Mouse (Mus musculus): ENCODE data around the gene Cltc. TPM values are rescaled to one million over a fixed set of nuclear protein-coding genes. Genes with fewer than 3 reads are reported as not detected.

Gene Cltc
- polyA plus RNA-seq, 1 experiment from 2014 or later = 226 TPM

DNA sequence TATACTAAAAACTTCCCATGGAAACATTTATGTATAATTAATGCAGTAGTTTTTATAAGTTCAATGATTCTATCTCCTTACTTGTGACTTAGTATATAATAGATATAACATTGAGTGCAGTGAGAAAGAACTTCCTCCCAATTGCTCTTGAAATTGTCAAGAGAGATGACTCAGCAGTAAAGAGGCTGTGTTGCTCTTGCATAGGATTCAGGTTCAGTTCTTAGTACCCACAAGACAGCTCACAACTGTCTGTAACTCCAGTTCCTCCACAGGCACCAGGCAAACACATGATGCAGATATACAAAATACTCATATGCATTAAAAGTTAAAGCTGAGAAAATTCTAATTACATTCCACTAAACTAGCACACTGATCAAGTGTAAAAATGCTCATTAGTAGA is 99.5 kb downstream of the Cltc start:
- Histone ChIP-seq H3K9ac (no peak overlapping the region), H3K4me3 (replicated peaks; ENCODE audit: low read length) (no peak overlapping the region), H3K27me3 (ENCODE audit: control insufficient read depth, insufficient read depth, low read length) (no peaks in the 10 kb centered on the region), H3K4me2 (replicated peaks) (no peak overlapping the region), H3K27ac (no peak overlapping the region), H3K4me1 (replicated peaks; ENCODE audit: control insufficient read depth, insufficient read depth, low read length) (no peaks in the 10 kb centered on the region), H3K9me3 (ENCODE audit: control insufficient read depth, low read length) (no peaks in the 10 kb centered on the region), H3K36me3 (replicated peaks; ENCODE audit: control insufficient read depth, insufficient read depth) (peaks cover 32% of the 10 kb centered on the region)
- DNase-seq (ENCODE audit: low spot score) (no peak), ATAC-seq (ENCODE audit: low FRiP score) (no peak)

DNA sequence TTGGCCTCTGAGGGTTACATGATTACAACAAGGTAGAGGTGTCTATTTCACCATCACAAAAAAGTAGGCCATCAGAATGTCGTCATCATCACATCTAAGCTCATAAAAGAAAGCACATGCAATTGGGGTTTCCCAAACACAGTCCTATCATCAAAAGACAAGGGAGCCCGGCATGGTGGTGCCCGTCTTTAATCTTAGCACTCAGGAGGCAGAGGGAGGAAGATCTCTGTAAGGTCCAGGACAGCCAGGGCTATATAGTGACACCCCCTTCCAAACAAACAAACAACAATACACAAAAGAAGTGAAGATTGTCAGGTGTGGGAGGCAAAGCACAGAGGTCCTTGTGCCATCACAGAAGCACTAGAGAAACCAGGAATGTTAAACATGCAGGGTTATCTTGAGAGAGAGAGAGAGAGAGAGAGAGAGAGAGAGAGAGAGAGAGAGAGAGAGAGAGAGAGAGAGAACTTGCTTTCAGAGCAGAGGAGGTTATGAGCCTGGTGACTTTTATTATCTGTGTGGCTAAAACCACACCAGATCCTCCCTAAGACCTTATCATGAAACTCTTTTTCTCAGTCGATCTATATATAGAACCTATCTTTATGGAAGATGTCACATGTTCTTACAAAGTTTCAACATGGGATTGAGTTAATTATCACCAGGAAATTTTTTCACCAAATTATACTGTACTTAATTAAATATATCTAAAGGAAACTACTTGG is 100.4 kb downstream of the Cltc start:
- Histone ChIP-seq H3K9me3 (ENCODE audit: control insufficient read depth, low read length) (no peaks in the 10 kb centered on the region), H3K9ac (no peak overlapping the region), H3K4me1 (replicated peaks; ENCODE audit: control insufficient read depth, insufficient read depth, low read length) (no peaks in the 10 kb centered on the region), H3K4me2 (replicated peaks) (no peak overlapping the region), H3K27ac (no peak overlapping the region), H3K36me3 (replicated peaks; ENCODE audit: control insufficient read depth, insufficient read depth) (peaks cover 24% of the 10 kb centered on the region), H3K4me3 (replicated peaks; ENCODE audit: low read length) (no peak overlapping the region), H3K27me3 (ENCODE audit: control insufficient read depth, insufficient read depth, low read length) (no peaks in the 10 kb centered on the region)
- DNase-seq (ENCODE audit: low spot score) (no peak), ATAC-seq (ENCODE audit: low FRiP score) (no peak)
- 98% methylated on average over 4 of the region's 4 CpGs for WGBS

DNA sequence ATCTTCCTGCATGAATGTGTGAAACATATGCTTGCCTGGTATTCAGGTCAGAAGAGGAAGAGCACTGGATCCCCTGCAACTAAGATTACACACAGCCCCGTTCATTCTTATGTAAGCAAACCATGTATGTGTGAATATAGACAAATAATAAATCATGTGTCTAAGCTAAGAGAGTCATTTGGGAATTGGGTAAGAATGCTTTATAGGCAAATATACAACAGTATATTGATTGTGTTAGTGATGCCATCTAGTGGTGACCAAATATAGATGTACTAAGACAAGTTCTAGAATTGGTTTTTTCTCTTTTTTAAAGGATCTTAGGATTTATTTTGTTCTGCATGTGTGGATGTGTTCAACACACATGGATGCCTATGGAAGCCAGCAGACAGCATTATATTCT is 101.7 kb downstream of the Cltc start:
- ATAC-seq (ENCODE audit: low FRiP score) (no peak), DNase-seq (ENCODE audit: low spot score) (peak; percentile 66)
- H3K4me2 ChIP-seq (replicated peaks) = no peak overlapping the region
- H3K9ac ChIP-seq = no peak overlapping the region
- no peak overlapping the region for H3K27ac ChIP-seq
- WGBS = 63% methylated on average over 1 of the region's 1 CpGs
- no peak overlapping the region for H3K4me3 ChIP-seq (replicated peaks; ENCODE audit: low read length)
- no peaks in the 10 kb centered on the region for H3K4me1 ChIP-seq (replicated peaks; ENCODE audit: control insufficient read depth, insufficient read depth, low read length)
- H3K9me3 ChIP-seq (ENCODE audit: control insufficient read depth, low read length) = no peaks in the 10 kb centered on the region
- H3K36me3 ChIP-seq (replicated peaks; ENCODE audit: control insufficient read depth, insufficient read depth) = peaks cover 14% of the 10 kb centered on the region
- no peaks in the 10 kb centered on the region for H3K27me3 ChIP-seq (ENCODE audit: control insufficient read depth, insufficient read depth, low read length)

DNA sequence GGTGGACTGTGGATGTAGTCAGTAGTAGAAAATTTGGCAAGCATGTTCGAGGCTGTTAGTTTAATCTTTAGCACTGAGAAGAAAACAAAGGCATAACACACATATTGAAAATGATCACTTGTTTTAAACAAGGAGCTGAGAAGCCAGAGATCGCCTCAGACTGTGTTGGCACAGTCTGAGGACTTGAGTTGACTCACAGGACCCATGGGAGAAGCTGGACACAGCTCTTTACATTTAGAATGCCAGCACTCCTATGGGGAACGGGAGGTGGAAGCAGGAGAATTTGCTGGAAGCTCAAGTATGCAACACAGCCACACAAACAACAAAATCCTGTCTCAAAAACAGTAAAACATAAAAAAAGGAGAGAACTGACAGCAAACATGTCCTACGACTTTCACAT is 103.3 kb downstream of the Cltc start:
- no peak for DNase-seq (ENCODE audit: low spot score)
- Histone ChIP-seq H3K4me1 (replicated peaks; ENCODE audit: control insufficient read depth, insufficient read depth, low read length) (no peaks in the 10 kb centered on the region), H3K9me3 (ENCODE audit: control insufficient read depth, low read length) (no peaks in the 10 kb centered on the region), H3K36me3 (replicated peaks; ENCODE audit: control insufficient read depth, insufficient read depth) (peaks cover 4% of the 10 kb centered on the region; the same call in 1 of the 2 replicates), H3K27me3 (ENCODE audit: control insufficient read depth, insufficient read depth, low read length) (no peaks in the 10 kb centered on the region), H3K4me2 (replicated peaks) (no peak overlapping the region), H3K9ac (no peak overlapping the region), H3K27ac (no peak overlapping the region), H3K4me3 (replicated peaks; ENCODE audit: low read length) (no peak overlapping the region)
- 91% methylated on average over 4 of the region's 4 CpGs for WGBS
- ATAC-seq (ENCODE audit: low FRiP score) = no peak

DNA sequence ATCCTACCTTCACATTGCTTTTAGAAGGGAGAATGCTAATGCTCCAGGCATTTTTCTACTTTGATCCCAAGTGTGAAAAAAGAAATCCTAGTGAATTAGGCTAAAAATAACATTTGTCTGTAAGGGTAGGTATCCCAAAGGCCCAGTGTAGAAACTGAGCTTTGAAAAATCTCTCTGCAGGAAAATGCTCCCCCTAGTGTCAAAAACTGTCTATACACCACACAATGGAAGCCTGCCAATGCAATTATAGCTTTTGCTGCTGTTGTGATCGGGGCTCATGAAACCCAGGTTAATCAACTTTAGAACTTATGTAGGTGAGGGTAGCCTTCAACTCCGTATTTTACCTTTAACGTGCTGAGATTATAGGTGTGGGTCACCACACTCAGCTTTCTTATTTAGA is 103.9 kb downstream of the Cltc start:
- Histone ChIP-seq H3K27ac (no peak overlapping the region), H3K36me3 (replicated peaks; ENCODE audit: control insufficient read depth, insufficient read depth) (no peaks in the 10 kb centered on the region), H3K4me3 (replicated peaks; ENCODE audit: low read length) (no peak overlapping the region), H3K9me3 (ENCODE audit: control insufficient read depth, low read length) (no peaks in the 10 kb centered on the region), H3K9ac (no peak overlapping the region), H3K4me2 (replicated peaks) (no peak overlapping the region), H3K4me1 (replicated peaks; ENCODE audit: control insufficient read depth, insufficient read depth, low read length) (no peaks in the 10 kb centered on the region), H3K27me3 (ENCODE audit: control insufficient read depth, insufficient read depth, low read length) (no peaks in the 10 kb centered on the region)
- ATAC-seq (ENCODE audit: low FRiP score) (no peak), DNase-seq (ENCODE audit: low spot score) (peak; percentile 84)
- WGBS = 47% methylated on average over 3 of the region's 3 CpGs

DNA sequence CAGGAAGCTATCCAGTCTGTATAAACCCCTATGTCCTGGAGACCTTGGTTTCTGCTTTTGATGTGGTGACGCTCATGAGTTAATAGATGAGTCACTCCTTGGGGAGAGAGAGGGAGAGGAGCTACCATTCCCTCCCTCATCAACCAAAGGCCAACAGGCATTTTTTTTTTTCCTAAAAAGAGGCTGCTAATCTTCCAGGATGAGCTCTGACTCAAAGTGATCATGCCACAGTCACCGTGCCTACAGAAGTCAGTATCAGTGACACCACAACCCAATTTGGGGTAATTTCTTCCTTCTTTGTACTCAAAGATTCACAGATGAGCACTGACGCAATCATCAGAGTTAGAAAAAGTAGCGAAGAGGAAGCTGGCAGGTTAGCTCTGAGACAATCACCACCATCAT is 104.8 kb downstream of the Cltc start:
- Histone ChIP-seq H3K27ac (no peak overlapping the region), H3K36me3 (replicated peaks; ENCODE audit: control insufficient read depth, insufficient read depth) (no peaks in the 10 kb centered on the region), H3K4me3 (replicated peaks; ENCODE audit: low read length) (no peak overlapping the region), H3K9me3 (ENCODE audit: control insufficient read depth, low read length) (no peaks in the 10 kb centered on the region), H3K9ac (no peak overlapping the region), H3K27me3 (ENCODE audit: control insufficient read depth, insufficient read depth, low read length) (no peaks in the 10 kb centered on the region), H3K4me1 (replicated peaks; ENCODE audit: control insufficient read depth, insufficient read depth, low read length) (no peaks in the 10 kb centered on the region), H3K4me2 (replicated peaks) (no peak overlapping the region)
- no peak for DNase-seq (ENCODE audit: low spot score)
- WGBS = 93% methylated on average over 4 of the region's 4 CpGs
- ATAC-seq (ENCODE audit: low FRiP score) = no peak

DNA sequence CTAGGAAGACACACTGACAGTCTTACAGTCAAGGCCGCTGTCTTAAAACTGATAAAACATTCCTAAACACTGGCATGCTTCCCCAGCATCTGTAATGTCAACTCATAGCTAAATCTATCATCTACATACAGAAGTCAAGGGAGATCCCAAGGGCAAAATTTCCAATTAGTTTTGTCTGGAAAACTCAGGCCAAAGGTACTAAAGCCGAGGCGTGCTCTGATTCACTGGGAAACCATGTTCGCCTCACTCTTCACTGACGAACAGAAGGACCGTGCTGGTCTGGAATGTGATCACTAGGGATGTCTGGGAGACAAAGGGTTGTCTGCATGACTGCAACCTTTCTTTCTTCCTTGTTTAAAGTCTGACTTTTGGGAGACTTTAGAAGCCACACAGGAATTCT is 106.7 kb downstream of the Cltc start:
- H3K27me3 ChIP-seq (ENCODE audit: control insufficient read depth, insufficient read depth, low read length) = no peaks in the 10 kb centered on the region
- no peak overlapping the region for H3K27ac ChIP-seq
- H3K9me3 ChIP-seq (ENCODE audit: control insufficient read depth, low read length) = no peaks in the 10 kb centered on the region
- ATAC-seq (ENCODE audit: low FRiP score) = no peak
- no peaks in the 10 kb centered on the region for H3K4me1 ChIP-seq (replicated peaks; ENCODE audit: control insufficient read depth, insufficient read depth, low read length)
- no peak overlapping the region for H3K9ac ChIP-seq
- DNase-seq (ENCODE audit: low spot score) = no peak
- H3K4me2 ChIP-seq (replicated peaks) = no peak overlapping the region
- 39% methylated on average over 6 of the region's 6 CpGs for WGBS
- H3K4me3 ChIP-seq (replicated peaks; ENCODE audit: low read length) = no peak overlapping the region
- no peaks in the 10 kb centered on the region for H3K36me3 ChIP-seq (replicated peaks; ENCODE audit: control insufficient read depth, insufficient read depth)

DNA sequence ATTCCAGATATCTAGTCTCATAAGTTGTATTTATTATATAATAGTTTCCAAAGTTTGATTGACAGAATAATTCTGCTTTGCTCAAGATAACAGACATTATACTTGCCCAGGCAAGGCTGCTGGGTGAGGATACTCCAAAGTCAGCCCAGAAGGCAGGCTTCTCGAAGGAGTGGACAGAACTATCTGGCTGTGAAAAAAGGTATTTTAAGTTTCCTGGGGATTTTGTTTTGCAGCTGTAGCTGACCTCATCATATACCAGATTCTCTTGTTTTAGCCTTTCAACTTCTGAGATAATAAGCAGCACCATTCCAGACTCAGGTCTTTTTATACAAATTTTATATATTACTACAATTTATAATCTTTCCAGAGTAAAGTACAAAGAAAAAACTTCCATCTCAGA is 107.8 kb downstream of the Cltc start:
- Histone ChIP-seq H3K4me1 (replicated peaks; ENCODE audit: control insufficient read depth, insufficient read depth, low read length) (no peaks in the 10 kb centered on the region), H3K9ac (no peak overlapping the region), H3K27ac (no peak overlapping the region), H3K9me3 (ENCODE audit: control insufficient read depth, low read length) (no peaks in the 10 kb centered on the region), H3K27me3 (ENCODE audit: control insufficient read depth, insufficient read depth, low read length) (no peaks in the 10 kb centered on the region), H3K4me3 (replicated peaks; ENCODE audit: low read length) (no peak overlapping the region), H3K4me2 (replicated peaks) (no peak overlapping the region), H3K36me3 (replicated peaks; ENCODE audit: control insufficient read depth, insufficient read depth) (no peaks in the 10 kb centered on the region)
- ATAC-seq (ENCODE audit: low FRiP score) = no peak
- no peak for DNase-seq (ENCODE audit: low spot score)
- 93% methylated on average over 1 of the region's 1 CpGs for WGBS

DNA sequence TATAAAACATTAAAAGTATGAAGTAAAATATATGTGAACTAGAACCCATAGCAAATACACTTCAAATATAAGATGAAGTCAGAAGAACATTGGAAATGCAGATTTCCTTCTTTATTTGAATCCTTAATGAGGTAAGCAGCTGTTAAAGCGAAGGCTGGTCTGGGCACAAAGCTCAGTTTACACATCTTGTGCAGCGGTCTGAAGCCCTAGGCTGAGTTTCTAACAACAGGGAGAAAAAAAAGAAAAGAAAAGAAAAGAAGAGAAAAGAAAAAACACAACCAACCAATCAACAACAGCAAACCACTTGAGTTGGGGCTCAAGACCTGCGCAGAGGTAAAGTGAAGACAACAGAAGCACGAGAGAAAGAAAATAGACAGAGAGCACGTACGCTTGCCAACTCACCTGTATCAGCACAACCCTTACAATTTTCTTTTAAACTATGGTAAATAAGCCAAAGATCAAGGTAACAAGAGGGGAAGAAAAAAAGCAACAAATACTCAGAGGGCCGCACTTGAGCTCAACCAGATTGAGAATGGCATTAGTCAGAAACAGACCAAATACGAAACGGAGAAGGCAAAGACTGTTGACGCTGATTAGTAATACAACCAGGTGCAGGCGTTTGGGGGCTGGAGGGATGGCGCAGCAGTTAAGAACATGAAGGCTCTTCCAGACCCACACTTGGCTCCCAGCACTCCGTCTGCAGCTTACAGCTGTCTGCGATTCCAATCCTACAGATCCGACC is 109.5 kb downstream of the Cltc start:
- H3K4me1 ChIP-seq (replicated peaks; ENCODE audit: control insufficient read depth, insufficient read depth, low read length) = no peaks in the 10 kb centered on the region
- DNase-seq (ENCODE audit: low spot score) = no peak
- H3K9ac ChIP-seq = no peak overlapping the region
- no peak overlapping the region for H3K4me3 ChIP-seq (replicated peaks; ENCODE audit: low read length)
- WGBS = 85% methylated on average over 15 of the region's 15 CpGs
- no peak for ATAC-seq (ENCODE audit: low FRiP score)
- H3K27me3 ChIP-seq (ENCODE audit: control insufficient read depth, insufficient read depth, low read length) = no peaks in the 10 kb centered on the region
- no peaks in the 10 kb centered on the region for H3K9me3 ChIP-seq (ENCODE audit: control insufficient read depth, low read length)
- H3K36me3 ChIP-seq (replicated peaks; ENCODE audit: control insufficient read depth, insufficient read depth) = peaks cover 8% of the 10 kb centered on the region; the same call in 1 of the 2 replicates
- H3K27ac ChIP-seq = no peak overlapping the region
- no peak overlapping the region for H3K4me2 ChIP-seq (replicated peaks)
